Mouse (Mus musculus) heart, embryonic 11.5 days (tissue): Measurements from ENCODE around the gene Dstyk. TPM values are rescaled to one million over a fixed set of nuclear protein-coding genes. Genes with fewer than 3 reads are reported as not detected.

Experiments
- ATAC-seq: fragments of 200-750 bp; cut with Nextera tagmentation; replicated peaks from 2 replicates; pipeline ENCODE4 v1.8.0; 2017; ENCODE audit warnings: moderate library complexity; ENCODE audit not compliant: insufficient number of reproducible peaks, low FRiP score, low TSS enrichment
- H3K27ac ChIP-seq: fragments of 300-500 bp; sonication (generic); 2 replicates; pipeline ENCODE4 v1.5.1; 2014; ENCODE audit warnings: mild to moderate bottlenecking, low read depth, low read length
- H3K27me3 ChIP-seq: fragments of 300-500 bp; sonication (generic); 2 replicates; pipeline ENCODE4 v1.6.1; 2014; ENCODE audit warnings: mild to moderate bottlenecking, low read length, mixed read lengths; ENCODE audit not compliant: control insufficient read depth, insufficient read depth
- H3K36me3 ChIP-seq: fragments of 300-500 bp; sonication (generic); 2 replicates; pipeline ENCODE4 v1.6.1; 2014; ENCODE audit warnings: mild to moderate bottlenecking, low read length, moderate library complexity, mixed read lengths; ENCODE audit not compliant: control insufficient read depth, insufficient read depth
- H3K4me1 ChIP-seq: fragments of 300-500 bp; sonication (generic); 2 replicates; pipeline ENCODE4 v1.6.1; 2014; ENCODE audit warnings: low read length; ENCODE audit not compliant: control insufficient read depth, insufficient read depth
- H3K4me2 ChIP-seq: fragments of 300-500 bp; sonication (generic); 2 replicates; pipeline ENCODE4 v1.6.1; 2014; ENCODE audit warnings: mild to moderate bottlenecking, moderate library complexity
- H3K4me3 ChIP-seq: fragments of 300-500 bp; sonication (generic); 2 replicates; pipeline ENCODE4 v1.5.1; 2014; ENCODE audit warnings: low read depth, low read length
- H3K9ac ChIP-seq: fragments of 300-500 bp; sonication (generic); 2 replicates; pipeline ENCODE4 v1.6.1; 2014; ENCODE audit warnings: mild to moderate bottlenecking, low read depth, low read length, moderate library complexity
- H3K9me3 ChIP-seq: fragments of 300-500 bp; sonication (generic); replicated peaks from 2 replicates; pipeline ENCODE4 v1.6.1; 2016; ENCODE audit warnings: low read length; ENCODE audit not compliant: control insufficient read depth
- WGBS: fragments of 180-500 bp; shearing (Covaris S2); extraction: QIAGEN DNeasy Blood & Tissue Kit; methylation state at CpG from one replicate; pipeline ENCODE4 v1.1.7; 2014; ENCODE audit not compliant: insufficient replicate concordance; 5-methylcytosine and 5-hydroxymethylcytosine counted together
- polyA plus RNA-seq: library from polyadenylated mRNA; unstranded; fragments of >200 nt; fragmentation: Nextera tagmentation; extraction: Ambion mirVana; gene quantifications from 2 replicates; pipeline ENCODE4 v1.2.1, GENCODE M21; 2014

Dstyk gene
- polyA plus RNA-seq, 1 experiment from 2014 or later: 11.9 TPM

GRCm38 (mm10) chr1:132391580-132392022, 25.8 kb upstream of the Dstyk start:
- Histone ChIP-seq H3K4me3 (peak overlapping the region; percentile 72), H3K27me3 (no peaks in the 10 kb centered on the region), H3K4me1 (peaks cover 28% of the 10 kb centered on the region), H3K9me3 (no peaks in the 10 kb centered on the region), H3K36me3 (no peaks in the 10 kb centered on the region), H3K9ac (peak overlapping the region; percentile 87), H3K4me2 (peak overlapping the region; percentile 73), H3K27ac (peak overlapping the region; percentile 42)
- ATAC-seq: peak; percentile 84
- under 1% methylated on average over 35 of the region's 54 CpGs for WGBS

- no peaks in the 10 kb centered on the region for H3K9me3 ChIP-seq
- no peak overlapping the region for H3K27ac ChIP-seq
- 76% methylated on average over 5 of the region's 5 CpGs for WGBS
- no peak for ATAC-seq
- no peak overlapping the region for H3K4me2 ChIP-seq
- H3K4me3 ChIP-seq: no peak overlapping the region
- no peaks in the 10 kb centered on the region for H3K27me3 ChIP-seq
- no peaks in the 10 kb centered on the region for H3K36me3 ChIP-seq
- H3K4me1 ChIP-seq: peaks cover 23% of the 10 kb centered on the region
- H3K9ac ChIP-seq: no peak overlapping the region
Measured at GRCm38 (mm10) chr1:132392872-132393271, 24.5 kb upstream of the Dstyk start.

GRCm38 (mm10) chr1:132396705-132397104, 20.6 kb upstream of the Dstyk start:
- 0 out of 2 replicates have a peak, but pooled peaks cover 3% of the 10 kb centered on the region for H3K4me1 ChIP-seq
- no peak overlapping the region for H3K4me3 ChIP-seq
- H3K27me3 ChIP-seq: no peaks in the 10 kb centered on the region
- H3K36me3 ChIP-seq: no peaks in the 10 kb centered on the region
- WGBS: 64% methylated on average over 2 of the region's 2 CpGs
- no peak overlapping the region for H3K9ac ChIP-seq
- H3K9me3 ChIP-seq: no peaks in the 10 kb centered on the region
- no peak overlapping the region for H3K4me2 ChIP-seq
- no peak overlapping the region for H3K27ac ChIP-seq
- ATAC-seq: no peak

DNA sequence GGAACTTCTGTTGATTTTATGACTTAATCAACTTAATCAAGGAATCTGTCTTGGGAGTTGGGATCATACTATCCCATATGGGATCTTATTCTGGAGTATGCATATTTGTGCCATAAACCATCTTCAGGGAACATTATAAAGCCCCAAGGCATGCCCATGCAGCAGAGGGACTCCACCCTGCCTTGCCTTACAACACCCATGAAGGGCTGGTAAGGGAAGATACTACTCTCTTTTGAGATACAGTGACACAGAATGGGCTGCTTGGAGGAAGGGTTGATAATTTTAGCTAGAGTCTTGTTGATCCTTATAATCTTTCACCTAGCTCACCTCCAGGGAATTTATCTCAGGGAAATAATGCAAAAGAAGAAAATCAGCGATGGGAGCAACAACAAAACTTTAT, 16.8 kb upstream of the Dstyk start:
- ATAC-seq: no peak
- Histone ChIP-seq H3K4me1 (no peaks in the 10 kb centered on the region), H3K27me3 (no peaks in the 10 kb centered on the region), H3K4me2 (no peak overlapping the region), H3K27ac (no peak overlapping the region), H3K9ac (no peak overlapping the region), H3K36me3 (no peaks in the 10 kb centered on the region), H3K4me3 (no peak overlapping the region), H3K9me3 (no peaks in the 10 kb centered on the region)
- 50% methylated on average over 1 of the region's 1 CpGs for WGBS

- no peak overlapping the region for H3K4me3 ChIP-seq
- no peak for ATAC-seq
- WGBS: 74% methylated on average over 1 of the region's 1 CpGs
- H3K27ac ChIP-seq: no peak overlapping the region
- H3K9ac ChIP-seq: no peak overlapping the region
- H3K27me3 ChIP-seq: no peaks in the 10 kb centered on the region
- no peak overlapping the region for H3K4me2 ChIP-seq
- H3K4me1 ChIP-seq: no peaks in the 10 kb centered on the region
- H3K36me3 ChIP-seq: no peaks in the 10 kb centered on the region
- H3K9me3 ChIP-seq: no peaks in the 10 kb centered on the region
Measured at GRCm38 (mm10) chr1:132401843-132402242, 15.5 kb upstream of the Dstyk start.

GRCm38 (mm10) chr1:132410657-132411056, 6.7 kb upstream of the Dstyk start:
- H3K4me3 ChIP-seq: no peak overlapping the region
- no peaks in the 10 kb centered on the region for H3K27me3 ChIP-seq
- WGBS: 71% methylated on average over 3 of the region's 3 CpGs
- no peaks in the 10 kb centered on the region for H3K36me3 ChIP-seq
- ATAC-seq: no peak
- H3K4me2 ChIP-seq: no peak overlapping the region
- no peak overlapping the region for H3K27ac ChIP-seq
- H3K4me1 ChIP-seq: no peaks in the 10 kb centered on the region
- H3K9me3 ChIP-seq: no peaks in the 10 kb centered on the region
- no peak overlapping the region for H3K9ac ChIP-seq

DNA sequence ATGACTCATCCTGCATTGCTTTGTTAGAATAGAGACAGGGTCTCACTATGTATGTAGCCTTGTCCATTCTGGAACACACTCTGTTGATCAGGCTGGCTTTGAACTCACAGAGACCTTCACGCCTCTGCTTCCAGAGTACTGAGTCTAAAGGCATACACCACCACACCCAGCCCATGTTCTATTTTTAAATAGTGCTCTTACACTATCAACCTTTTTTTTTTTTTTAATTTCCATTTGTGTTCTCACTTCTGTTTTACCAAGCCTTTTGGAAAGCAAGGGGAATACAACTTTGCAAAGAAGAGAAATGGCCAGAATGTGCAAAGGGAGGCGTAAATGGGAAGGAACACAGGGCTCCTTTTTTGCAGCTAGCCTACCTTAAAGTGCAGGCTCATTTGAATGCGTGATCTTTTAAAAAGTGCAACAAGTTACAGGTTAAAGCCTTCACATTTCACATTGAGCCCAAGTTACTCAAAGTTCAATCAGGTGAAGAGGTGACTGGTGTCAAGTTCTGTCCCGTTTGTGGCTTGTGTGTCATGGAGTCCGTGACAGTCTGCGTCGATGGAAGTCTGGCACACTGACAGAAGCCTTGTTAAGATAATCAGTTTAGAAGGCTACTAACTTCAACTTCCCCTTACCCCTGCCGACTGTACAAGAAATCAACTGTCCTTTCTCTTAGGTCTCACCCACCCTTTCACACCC, 962 bp upstream of the Dstyk start:
- 59% methylated on average over 8 of the region's 8 CpGs for WGBS
- Histone ChIP-seq H3K36me3 (no peaks in the 10 kb centered on the region), H3K27me3 (no peaks in the 10 kb centered on the region), H3K4me3 (no peak overlapping the region), H3K4me1 (no peaks in the 10 kb centered on the region; the same call in 1 of the 2 replicates), H3K9me3 (no peaks in the 10 kb centered on the region), H3K27ac (peak overlapping the region; percentile 95), H3K9ac (no peak overlapping the region), H3K4me2 (peak overlapping the region; percentile 60; the same call in 1 of the 2 replicates)
- no peak for ATAC-seq

GRCm38 (mm10) chr1:132416943-132417290, 438 bp upstream of the Dstyk start:
- WGBS: 17% methylated on average over 6 of the region's 6 CpGs
- peak overlapping the region; percentile 60 for H3K4me2 ChIP-seq
- H3K9ac ChIP-seq: peak overlapping the region; percentile 91; the same call in 1 of the 2 replicates
- H3K27me3 ChIP-seq: no peaks in the 10 kb centered on the region
- H3K36me3 ChIP-seq: no peaks in the 10 kb centered on the region
- H3K27ac ChIP-seq: peak overlapping the region; percentile 95
- peak overlapping the region; percentile 81 for H3K4me3 ChIP-seq
- H3K9me3 ChIP-seq: no peaks in the 10 kb centered on the region
- ATAC-seq: no peak
- H3K4me1 ChIP-seq: no peaks in the 10 kb centered on the region; the same call in 1 of the 2 replicates

DNA sequence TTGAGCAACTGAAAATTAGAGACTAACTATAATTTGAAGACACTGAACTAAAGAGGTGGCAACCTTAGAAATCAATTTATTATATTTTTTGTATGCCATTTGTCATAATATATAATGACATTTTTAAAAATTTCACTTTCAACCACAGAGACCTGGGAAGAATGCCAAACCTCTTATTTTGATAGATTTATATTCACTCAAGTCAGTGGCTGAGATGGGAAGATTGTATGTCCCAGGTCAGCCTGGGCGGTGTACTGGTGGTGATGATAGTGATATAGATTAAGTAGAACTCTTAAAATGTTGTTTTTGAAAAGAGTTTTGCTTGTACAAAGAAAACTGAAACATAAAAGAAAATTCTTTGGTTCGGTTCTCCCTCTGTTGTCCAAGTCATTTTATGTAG, 2.9 kb downstream of the Dstyk start:
- Histone ChIP-seq H3K4me2 (no peak overlapping the region), H3K4me3 (no peak overlapping the region), H3K9me3 (no peaks in the 10 kb centered on the region), H3K4me1 (no peaks in the 10 kb centered on the region; the same call in 1 of the 2 replicates), H3K36me3 (no peaks in the 10 kb centered on the region), H3K9ac (no peak overlapping the region), H3K27ac (no peak overlapping the region), H3K27me3 (no peaks in the 10 kb centered on the region)
- WGBS: 82% methylated on average over 2 of the region's 2 CpGs
- no peak for ATAC-seq
